Mouse (Mus musculus) lung, embryonic 14.5 days (tissue): ENCODE measurements around the gene Hectd2. TPM values are rescaled to one million over a fixed set of nuclear protein-coding genes. Genes with fewer than 3 reads are reported as not detected.

Experiments used
- ATAC-seq: fragments of 200-750 bp; cut with Nextera tagmentation; 2 replicates; pipeline ENCODE4 v1.8.0; 2017; ENCODE audit warnings: mild to moderate bottlenecking, moderate TSS enrichment, moderate library complexity; ENCODE audit not compliant: insufficient read depth
- DNase-seq: peaks from one replicate; pipeline ENCODE4 v3.0.0-alpha.2; 2015
- H3K27ac ChIP-seq: fragments of 300-500 bp; sonication (generic); 2 replicates; pipeline ENCODE4 v1.5.1; 2014; ENCODE audit warnings: low read depth, mild to moderate bottlenecking, moderate library complexity
- H3K27me3 ChIP-seq: fragments of 300-500 bp; sonication (generic); 2 replicates; pipeline ENCODE4 v1.6.1; 2014; ENCODE audit warnings: low read length, control low read depth; ENCODE audit not compliant: insufficient read depth
- H3K36me3 ChIP-seq: fragments of 300-500 bp; sonication (generic); 2 replicates; pipeline ENCODE4 v1.6.1; 2014; ENCODE audit warnings: control low read depth; ENCODE audit not compliant: insufficient read depth
- H3K4me1 ChIP-seq: fragments of 300-500 bp; sonication (generic); 2 replicates; pipeline ENCODE4 v1.6.1; 2014; ENCODE audit warnings: antibody characterized with exemption, control low read depth; ENCODE audit not compliant: insufficient read depth
- H3K4me2 ChIP-seq: fragments of 300-500 bp; sonication (generic); 2 replicates; pipeline ENCODE4 v1.6.1; 2014; ENCODE audit warnings: mild to moderate bottlenecking
- H3K4me3 ChIP-seq: fragments of 300-500 bp; sonication (generic); 2 replicates; pipeline ENCODE4 v1.5.1; 2014; ENCODE audit warnings: low read depth, low read length
- H3K9ac ChIP-seq: fragments of 300-500 bp; sonication (generic); 2 replicates; pipeline ENCODE4 v1.6.1; 2014
- H3K9me3 ChIP-seq: fragments of 300-500 bp; sonication (generic); 2 replicates; pipeline ENCODE4 v1.6.1; 2016; ENCODE audit warnings: low read depth, low read length, control low read depth
- CTCF ChIP-seq: IDR thresholded peaks from 2 replicates; pipeline ENCODE4 v1.5.1; 2016; ENCODE audit warnings: antibody characterized with exemption, low read depth
- WGBS: fragments of 180-500 bp; shearing (Covaris S2); extraction: QIAGEN DNeasy Blood & Tissue Kit; methylation state at CpG from one replicate; pipeline ENCODE4 v1.1.7; 2014; 5-methylcytosine and 5-hydroxymethylcytosine counted together
- polyA plus RNA-seq: library from polyadenylated mRNA; unstranded; fragments of >200 nt; fragmentation: Nextera tagmentation; extraction: Ambion mirVana; gene quantifications from 2 replicates; pipeline ENCODE4 v1.2.1, GENCODE M21; 2014

Gene Hectd2
- polyA plus RNA-seq, 1 experiment from 2014 or later, result 5.2 TPM

GRCm38 (mm10) chr19:36539311-36539710 lies 15.1 kb upstream of the Hectd2 start:
- no peak for TF ChIP-seq CTCF
- Histone ChIP-seq H3K9me3 (no peaks in the 10 kb centered on the region), H3K4me3 (no peak overlapping the region), H3K36me3 (no peaks in the 10 kb centered on the region), H3K4me2 (no peak overlapping the region), H3K4me1 (peaks cover 9% of the 10 kb centered on the region), H3K9ac (no peak overlapping the region), H3K27ac (no peak overlapping the region), H3K27me3 (no peaks in the 10 kb centered on the region)
- WGBS, result 96% methylated on average over 2 of the region's 2 CpGs
- no peak for DNase-seq
- no peak for ATAC-seq

DNA sequence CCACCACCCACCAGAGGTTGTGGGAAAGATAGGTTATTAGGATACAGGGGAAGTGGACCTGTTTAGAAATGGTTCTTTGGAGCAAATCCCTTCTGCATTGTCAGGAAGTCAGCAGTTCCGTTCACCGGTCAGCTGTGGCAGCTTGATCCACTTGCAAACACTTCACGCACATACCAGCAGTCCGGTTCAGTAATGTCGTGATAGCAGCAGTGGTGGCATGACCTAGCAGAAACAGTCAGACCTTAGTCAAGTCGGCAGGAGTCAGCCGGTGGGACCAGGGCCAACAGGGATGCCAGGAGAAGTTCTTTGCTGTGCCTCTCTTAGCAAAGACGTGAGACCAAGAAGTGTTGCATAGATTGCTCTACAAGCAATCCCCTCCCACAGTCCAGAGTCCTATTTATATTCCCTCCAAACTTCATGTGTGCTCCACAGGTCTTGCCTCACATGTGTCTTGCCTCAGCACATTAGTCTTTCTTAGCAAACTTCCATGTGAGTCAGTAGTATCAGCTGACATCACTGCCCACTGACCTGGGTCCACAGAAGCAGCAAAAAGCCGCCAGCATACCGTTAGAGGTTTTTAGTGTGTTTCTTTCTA lies 14.3 kb upstream of the Hectd2 start:
- WGBS, result 40% methylated on average over 10 of the region's 10 CpGs
- no peak for TF ChIP-seq CTCF
- H3K9me3 ChIP-seq, result no peaks in the 10 kb centered on the region
- no peak overlapping the region for H3K4me2 ChIP-seq
- no peak for DNase-seq
- peaks cover 3% of the 10 kb centered on the region; the same call in 1 of the 2 replicates for H3K4me1 ChIP-seq
- no peak overlapping the region for H3K9ac ChIP-seq
- no peak overlapping the region for H3K4me3 ChIP-seq
- ATAC-seq, result no peak
- H3K27me3 ChIP-seq, result no peaks in the 10 kb centered on the region
- no peak overlapping the region for H3K27ac ChIP-seq
- H3K36me3 ChIP-seq, result no peaks in the 10 kb centered on the region

DNA sequence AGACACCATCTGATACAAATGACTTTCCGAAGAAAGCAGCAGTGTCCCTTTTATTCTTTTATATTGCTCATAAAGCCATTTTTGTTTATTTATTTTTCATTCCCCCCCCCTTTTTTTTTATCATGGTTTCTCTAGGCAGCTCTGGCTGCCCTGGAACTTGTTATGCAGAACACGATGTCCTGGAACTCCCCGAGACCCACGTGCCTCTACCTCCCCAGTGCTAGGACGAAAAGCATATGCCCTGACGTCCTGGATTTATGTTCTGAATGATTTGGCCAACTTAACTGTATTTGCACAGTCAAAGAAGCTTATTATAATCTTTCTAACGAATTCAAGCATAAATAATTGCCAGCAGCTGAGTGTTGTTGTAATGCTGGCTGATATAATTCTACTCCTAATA lies 13.7 kb upstream of the Hectd2 start:
- Histone ChIP-seq H3K4me1 (no peaks in the 10 kb centered on the region; the same call in 1 of the 2 replicates), H3K27me3 (no peaks in the 10 kb centered on the region), H3K27ac (no peak overlapping the region), H3K9me3 (no peaks in the 10 kb centered on the region), H3K4me2 (no peak overlapping the region), H3K9ac (no peak overlapping the region), H3K36me3 (no peaks in the 10 kb centered on the region), H3K4me3 (no peak overlapping the region)
- TF ChIP-seq CTCF, result no peak
- WGBS, result 56% methylated on average over 7 of the region's 7 CpGs
- ATAC-seq, result no peak
- peak; percentile 33 for DNase-seq

GRCm38 (mm10) chr19:36553561-36554045 lies 836 bp upstream of the Hectd2 start:
- Histone ChIP-seq H3K36me3 (no peaks in the 10 kb centered on the region), H3K27ac (no peak overlapping the region), H3K4me2 (peak overlapping the region; percentile 98), H3K4me1 (no peaks in the 10 kb centered on the region), H3K27me3 (peaks cover 13% of the 10 kb centered on the region), H3K9me3 (no peaks in the 10 kb centered on the region), H3K9ac (peak overlapping the region; percentile 85), H3K4me3 (peak overlapping the region; percentile 78)
- ATAC-seq (no peak), DNase-seq (no peak)
- TF ChIP-seq CTCF, result no peak
- WGBS, result 4% methylated on average over 20 of the region's 20 CpGs

DNA sequence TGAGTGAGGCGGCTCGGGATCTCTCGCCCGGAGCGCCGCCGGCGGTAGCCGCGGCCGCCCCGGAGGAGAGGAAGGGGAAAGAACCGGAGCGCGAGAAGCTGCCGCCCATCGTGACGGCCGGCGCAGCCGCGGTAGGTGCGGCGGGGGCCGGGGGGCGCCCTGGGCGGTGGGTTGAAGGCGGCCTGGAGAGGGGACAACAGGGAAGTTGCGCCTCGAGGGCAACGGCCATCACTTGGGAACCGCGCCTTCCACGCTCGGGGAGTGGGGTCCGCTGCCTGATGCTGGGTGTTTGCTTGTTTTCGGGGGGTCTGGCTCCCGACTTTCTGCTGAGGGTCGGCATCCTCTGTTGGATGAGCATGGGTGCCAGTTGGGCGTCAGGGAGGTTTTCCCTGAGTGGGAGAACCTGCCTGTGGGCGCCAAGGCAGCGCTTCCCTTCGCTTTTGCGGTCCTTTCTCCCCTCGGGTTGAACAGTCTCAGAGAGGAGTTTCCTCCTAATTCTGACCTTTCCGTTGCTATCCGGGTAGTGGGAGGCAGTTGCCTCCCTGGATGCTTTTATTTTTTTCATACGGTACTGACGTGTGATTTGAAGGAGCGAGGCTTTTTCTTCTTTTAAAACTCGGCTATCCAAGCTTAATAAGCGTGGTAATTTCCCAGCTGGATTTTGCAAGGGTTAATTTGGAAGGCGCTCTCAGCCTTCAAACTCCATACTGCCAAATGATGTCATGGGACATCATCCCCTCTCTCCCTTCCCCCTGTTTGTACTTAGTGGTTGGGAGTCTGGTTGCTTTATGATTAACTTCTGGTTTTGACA lies 551 bp downstream of the Hectd2 start:
- Histone ChIP-seq H3K36me3 (no peaks in the 10 kb centered on the region), H3K4me1 (no peaks in the 10 kb centered on the region), H3K9ac (peak overlapping the region; percentile 85), H3K4me3 (peak overlapping the region; percentile 78), H3K27ac (peak overlapping the region; percentile 78), H3K4me2 (peak overlapping the region; percentile 98), H3K9me3 (no peaks in the 10 kb centered on the region), H3K27me3 (peaks cover 13% of the 10 kb centered on the region)
- WGBS, result 1% methylated on average over 52 of the region's 53 CpGs
- TF ChIP-seq CTCF, result no peak
- peak; percentile 78 for ATAC-seq
- DNase-seq, result peak; percentile 71

GRCm38 (mm10) chr19:36559331-36559730 lies 4.9 kb downstream of the Hectd2 start:
- no peaks in the 10 kb centered on the region for H3K9me3 ChIP-seq
- ATAC-seq (no peak), DNase-seq (no peak)
- no peak overlapping the region for H3K27ac ChIP-seq
- H3K9ac ChIP-seq, result no peak overlapping the region
- H3K4me2 ChIP-seq, result no peak overlapping the region
- H3K4me1 ChIP-seq, result peaks cover under 1% of the 10 kb centered on the region; the same call in 1 of the 2 replicates
- 0 out of 2 replicates have a peak, but pooled peaks cover 3% of the 10 kb centered on the region for H3K27me3 ChIP-seq
- H3K4me3 ChIP-seq, result no peak overlapping the region
- no peak for TF ChIP-seq CTCF
- 67% methylated on average over 5 of the region's 5 CpGs for WGBS
- no peaks in the 10 kb centered on the region for H3K36me3 ChIP-seq

GRCm38 (mm10) chr19:36560160-36560559 lies 5.7 kb downstream of the Hectd2 start:
- H3K27ac ChIP-seq, result no peak overlapping the region
- H3K4me3 ChIP-seq, result no peak overlapping the region
- no peak overlapping the region for H3K9ac ChIP-seq
- H3K4me1 ChIP-seq, result peaks cover 3% of the 10 kb centered on the region; the same call in 1 of the 2 replicates
- ATAC-seq (no peak), DNase-seq (peak; percentile 28)
- H3K4me2 ChIP-seq, result no peak overlapping the region
- H3K27me3 ChIP-seq, result 0 out of 2 replicates have a peak, but pooled peaks cover 3% of the 10 kb centered on the region
- H3K9me3 ChIP-seq, result no peaks in the 10 kb centered on the region
- peak; percentile 33; the same call in 1 of the 2 replicates for TF ChIP-seq CTCF
- H3K36me3 ChIP-seq, result no peaks in the 10 kb centered on the region
- 16% methylated on average over 2 of the region's 2 CpGs for WGBS
